Mouse (Mus musculus): ENCODE measurements around the gene Spock2. TPM values are rescaled to one million over a fixed set of nuclear protein-coding genes. Genes with fewer than 3 reads are reported as not detected.
"Not testable (repeated sequence)": the region's sequence is repeated elsewhere in the genome, so short reads cannot be mapped to it uniquely, and the experiment has no call there.

The Spock2 gene
- polyA plus RNA-seq, 1 experiment from 2014 or later, result 8.6 TPM

GRCm38 (mm10) chr10:60148087-60148486, 42.1 kb downstream of the Spock2 start:
- Histone ChIP-seq H3K27ac (ENCODE audit: low read length) (no peak overlapping the region), H3K9me3 (replicated peaks; ENCODE audit: control insufficient read depth, low read length) (no peaks in the 10 kb centered on the region), H3K4me2 (ENCODE audit: low read depth, low read length) (no peak overlapping the region), H3K4me3 (ENCODE audit: low read length) (no peak overlapping the region), H3K4me1 (ENCODE audit: control insufficient read depth, insufficient read depth, low read length) (no peaks in the 10 kb centered on the region), H3K9ac (ENCODE audit: low read length) (no peak overlapping the region), H3K36me3 (ENCODE audit: control insufficient read depth, insufficient read depth) (no peaks in the 10 kb centered on the region), H3K27me3 (ENCODE audit: control insufficient read depth, insufficient read depth, low read length) (peaks cover 2% of the 10 kb centered on the region; the same call in 1 of the 2 replicates)
- no peak; the same call in 1 of the 2 replicates for ATAC-seq (replicated peaks; ENCODE audit: extremely low read depth, insufficient read depth, low FRiP score)
- WGBS, result 1% methylated on average over 5 of the region's 5 CpGs

- Histone ChIP-seq H3K27me3 (ENCODE audit: control insufficient read depth, insufficient read depth, low read length) (peaks cover 2% of the 10 kb centered on the region; the same call in 1 of the 2 replicates), H3K36me3 (ENCODE audit: control insufficient read depth, insufficient read depth) (no peaks in the 10 kb centered on the region), H3K4me3 (ENCODE audit: low read length) (no peak overlapping the region), H3K27ac (ENCODE audit: low read length) (no peak overlapping the region), H3K4me1 (ENCODE audit: control insufficient read depth, insufficient read depth, low read length) (no peaks in the 10 kb centered on the region), H3K4me2 (ENCODE audit: low read depth, low read length) (no peak overlapping the region), H3K9me3 (replicated peaks; ENCODE audit: control insufficient read depth, low read length) (no peaks in the 10 kb centered on the region), H3K9ac (ENCODE audit: low read length) (no peak overlapping the region)
- ATAC-seq (replicated peaks; ENCODE audit: extremely low read depth, insufficient read depth, low FRiP score), result no peak
- WGBS, result 52% methylated on average over 6 of the region's 6 CpGs
These were observed 45.2 kb downstream of the Spock2 start for GRCm38 (mm10) chr10:60151107-60151663.

- ATAC-seq (replicated peaks; ENCODE audit: extremely low read depth, insufficient read depth, low FRiP score), result no peak
- Histone ChIP-seq H3K9ac (ENCODE audit: low read length) (no peak overlapping the region), H3K9me3 (replicated peaks; ENCODE audit: control insufficient read depth, low read length) (no peaks in the 10 kb centered on the region), H3K36me3 (ENCODE audit: control insufficient read depth, insufficient read depth) (no peaks in the 10 kb centered on the region), H3K27me3 (ENCODE audit: control insufficient read depth, insufficient read depth, low read length) (no peaks in the 10 kb centered on the region; the same call in 1 of the 2 replicates), H3K4me3 (ENCODE audit: low read length) (no peak overlapping the region), H3K27ac (ENCODE audit: low read length) (no peak overlapping the region), H3K4me1 (ENCODE audit: control insufficient read depth, insufficient read depth, low read length) (no peaks in the 10 kb centered on the region), H3K4me2 (ENCODE audit: low read depth, low read length) (no peak overlapping the region)
These were observed 50.0 kb downstream of the Spock2 start for GRCm38 (mm10) chr10:60156016-60156415.

- Histone ChIP-seq H3K27me3 (ENCODE audit: control insufficient read depth, insufficient read depth, low read length) (no peaks in the 10 kb centered on the region; the same call in 1 of the 2 replicates), H3K9ac (ENCODE audit: low read length) (no peak overlapping the region), H3K4me2 (ENCODE audit: low read depth, low read length) (no peak overlapping the region), H3K27ac (ENCODE audit: low read length) (no peak overlapping the region), H3K4me3 (ENCODE audit: low read length) (no peak overlapping the region), H3K9me3 (replicated peaks; ENCODE audit: control insufficient read depth, low read length) (no peaks in the 10 kb centered on the region), H3K36me3 (ENCODE audit: control insufficient read depth, insufficient read depth) (no peaks in the 10 kb centered on the region), H3K4me1 (ENCODE audit: control insufficient read depth, insufficient read depth, low read length) (no peaks in the 10 kb centered on the region)
- no peak for ATAC-seq (replicated peaks; ENCODE audit: extremely low read depth, insufficient read depth, low FRiP score)
- WGBS, result 75% methylated on average over 3 of the region's 3 CpGs
These were observed 52.1 kb downstream of the Spock2 start for GRCm38 (mm10) chr10:60158144-60158543.

- H3K4me3 ChIP-seq (ENCODE audit: low read length); H3K27me3 ChIP-seq (ENCODE audit: control insufficient read depth, insufficient read depth, low read length); ATAC-seq (replicated peaks; ENCODE audit: extremely low read depth, insufficient read depth, low FRiP score); H3K9ac ChIP-seq (ENCODE audit: low read length); H3K9me3 ChIP-seq (replicated peaks; ENCODE audit: control insufficient read depth, low read length); H3K4me1 ChIP-seq (ENCODE audit: control insufficient read depth, insufficient read depth, low read length); H3K27ac ChIP-seq (ENCODE audit: low read length); H3K4me2 ChIP-seq (ENCODE audit: low read depth, low read length); H3K36me3 ChIP-seq (ENCODE audit: control insufficient read depth, insufficient read depth): not testable (repeated sequence)
- WGBS, result 66% methylated on average over 3 of the region's 3 CpGs
These were observed 55.4 kb downstream of the Spock2 start for GRCm38 (mm10) chr10:60161397-60161796.

- H3K4me2 ChIP-seq (ENCODE audit: low read depth, low read length); H3K9me3 ChIP-seq (replicated peaks; ENCODE audit: control insufficient read depth, low read length); ATAC-seq (replicated peaks; ENCODE audit: extremely low read depth, insufficient read depth, low FRiP score); H3K9ac ChIP-seq (ENCODE audit: low read length); H3K4me1 ChIP-seq (ENCODE audit: control insufficient read depth, insufficient read depth, low read length); H3K27ac ChIP-seq (ENCODE audit: low read length); H3K36me3 ChIP-seq (ENCODE audit: control insufficient read depth, insufficient read depth); H3K27me3 ChIP-seq (ENCODE audit: control insufficient read depth, insufficient read depth, low read length); H3K4me3 ChIP-seq (ENCODE audit: low read length): not testable (repeated sequence)
- WGBS, result 80% methylated on average over 8 of the region's 8 CpGs
These were observed 56.4 kb downstream of the Spock2 start for GRCm38 (mm10) chr10:60162184-60162972.

GRCm38 (mm10) chr10:60162973-60163255, 56.9 kb downstream of the Spock2 start:
- no peaks in the 10 kb centered on the region for H3K36me3 ChIP-seq (ENCODE audit: control insufficient read depth, insufficient read depth)
- no peak overlapping the region for H3K9ac ChIP-seq (ENCODE audit: low read length)
- ATAC-seq (replicated peaks; ENCODE audit: extremely low read depth, insufficient read depth, low FRiP score), result no peak
- no peak overlapping the region for H3K4me2 ChIP-seq (ENCODE audit: low read depth, low read length)
- peaks cover 2% of the 10 kb centered on the region; the same call in 1 of the 2 replicates for H3K27me3 ChIP-seq (ENCODE audit: control insufficient read depth, insufficient read depth, low read length)
- WGBS, result 85% methylated on average over 6 of the region's 6 CpGs
- no peaks in the 10 kb centered on the region for H3K4me1 ChIP-seq (ENCODE audit: control insufficient read depth, insufficient read depth, low read length)
- no peak overlapping the region for H3K27ac ChIP-seq (ENCODE audit: low read length)
- no peaks in the 10 kb centered on the region; the same call in 1 of the 2 replicates for H3K9me3 ChIP-seq (replicated peaks; ENCODE audit: control insufficient read depth, low read length)
- no peak overlapping the region for H3K4me3 ChIP-seq (ENCODE audit: low read length)

- H3K36me3 ChIP-seq (ENCODE audit: control insufficient read depth, insufficient read depth), result no peaks in the 10 kb centered on the region
- WGBS, result 92% methylated on average over 1 of the region's 1 CpGs
- H3K27ac ChIP-seq (ENCODE audit: low read length), result no peak overlapping the region
- ATAC-seq (replicated peaks; ENCODE audit: extremely low read depth, insufficient read depth, low FRiP score), result no peak
- H3K4me1 ChIP-seq (ENCODE audit: control insufficient read depth, insufficient read depth, low read length), result no peaks in the 10 kb centered on the region
- peaks cover 2% of the 10 kb centered on the region; the same call in 1 of the 2 replicates for H3K27me3 ChIP-seq (ENCODE audit: control insufficient read depth, insufficient read depth, low read length)
- no peak overlapping the region for H3K4me2 ChIP-seq (ENCODE audit: low read depth, low read length)
- no peak overlapping the region for H3K4me3 ChIP-seq (ENCODE audit: low read length)
- no peaks in the 10 kb centered on the region; the same call in 1 of the 2 replicates for H3K9me3 ChIP-seq (replicated peaks; ENCODE audit: control insufficient read depth, low read length)
- H3K9ac ChIP-seq (ENCODE audit: low read length), result no peak overlapping the region
These were observed 58.9 kb downstream of the Spock2 start for GRCm38 (mm10) chr10:60164869-60165268.

GRCm38 (mm10) chr10:60166068-60166467, 60.0 kb downstream of the Spock2 start:
- no peak for ATAC-seq (replicated peaks; ENCODE audit: extremely low read depth, insufficient read depth, low FRiP score)
- Histone ChIP-seq H3K4me3 (ENCODE audit: low read length) (no peak overlapping the region), H3K9ac (ENCODE audit: low read length) (no peak overlapping the region), H3K9me3 (replicated peaks; ENCODE audit: control insufficient read depth, low read length) (no peaks in the 10 kb centered on the region; the same call in 1 of the 2 replicates), H3K4me1 (ENCODE audit: control insufficient read depth, insufficient read depth, low read length) (no peaks in the 10 kb centered on the region), H3K27me3 (ENCODE audit: control insufficient read depth, insufficient read depth, low read length) (peaks cover 2% of the 10 kb centered on the region; the same call in 1 of the 2 replicates), H3K4me2 (ENCODE audit: low read depth, low read length) (no peak overlapping the region), H3K27ac (ENCODE audit: low read length) (no peak overlapping the region), H3K36me3 (ENCODE audit: control insufficient read depth, insufficient read depth) (no peaks in the 10 kb centered on the region)
- WGBS, result 33% methylated on average over 3 of the region's 3 CpGs
